15 mouse cellular contexts compared by ENCODE assay signal in the genomic region with DNA sequence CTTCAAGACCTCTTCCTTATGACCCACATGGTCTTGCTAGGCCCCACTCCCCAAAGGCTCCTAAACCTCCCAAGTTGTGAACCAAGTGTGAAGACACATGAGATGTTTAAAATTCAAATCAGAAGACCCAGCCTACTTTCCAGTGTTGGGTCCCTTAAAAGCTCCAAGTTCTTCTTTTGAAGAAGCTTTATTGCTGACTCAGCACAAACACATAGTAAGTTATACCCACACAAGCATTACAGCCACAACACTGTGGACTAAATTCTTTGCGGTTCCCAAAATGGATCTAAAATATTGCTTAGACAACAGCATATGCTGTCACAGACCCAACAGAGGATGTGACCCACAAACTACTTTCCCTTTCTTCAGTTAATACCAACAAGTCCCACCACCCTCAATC.
"Had no signal": no experiment of that assay in that cellular context is flagged by ENCODE, and none has a peak within 500 bp of the region (broad histone marks: within the 10 kb centered on the region; RNA-seq: fewer than 3 reads in every experiment).

No protein-coding gene starts in this region.

- H3K4me3 ChIP-seq: neural tube, embryonic 15.5 days; stomach, embryonic 15.5 days had no signal

- H3K4me1 ChIP-seq: neural tube, embryonic 15.5 days; stomach, embryonic 15.5 days had no signal

- DNase-seq: retina, postnatal 1 day; right cerebral cortex, adult 18-20 months; right cerebral cortex, postnatal 14 days; right cerebral cortex, postnatal 25 days; right cerebral cortex, postnatal 4 days; spleen, adult 18-20 months; thymus, adult 18-20 months; thymus, adult 2 months; thymus, postnatal 14 days; thymus, postnatal 25 days; thymus, postnatal 36 days; thymus, postnatal 4 days had no signal

- H3K9me3 ChIP-seq: neural tube, embryonic 15.5 days; stomach, embryonic 15.5 days had no signal

- H3K4me2 ChIP-seq: neural tube, embryonic 15.5 days; stomach, embryonic 15.5 days had no signal

- H3K27me3 ChIP-seq: neural tube, embryonic 15.5 days; stomach, embryonic 15.5 days had no signal

- H3K36me3 ChIP-seq: neural tube, embryonic 15.5 days; stomach, embryonic 15.5 days had no signal

- H3K9ac ChIP-seq: neural tube, embryonic 15.5 days; stomach, embryonic 15.5 days had no signal

- H3K27ac ChIP-seq: neural tube, embryonic 15.5 days; stomach, embryonic 15.5 days; stomach, postnatal 0 days had no signal
